Mouse (Mus musculus): ENCODE results near the gene Lrmda. TPM values are rescaled to one million over a fixed set of nuclear protein-coding genes. Genes with fewer than 3 reads are reported as not detected.
A peak's percentile ranks its signal among the peaks of the same experiment; 100 is the strongest.

The Lrmda gene
- polyA plus RNA-seq, 1 experiment = not detected

GRCm38 (mm10) chr14:21993251-21994060 lies 26.1 kb upstream of the Lrmda start:
- peak; percentile 28 for DNase-seq (ENCODE audit: low read depth)
- TF ChIP-seq CTCF (IDR thresholded peaks at IDR 0.05; ENCODE audit: borderline replicate concordance, extremely low read depth, insufficient read depth, insufficient read length) (no peak), POLR2A (IDR thresholded peaks at IDR 0.05; ENCODE audit: borderline replicate concordance, extremely low read depth, insufficient read depth, insufficient read length, poor library complexity, severe bottlenecking) (no peak)

- no peak for TF ChIP-seq POLR2A (IDR thresholded peaks at IDR 0.05; ENCODE audit: borderline replicate concordance, extremely low read depth, insufficient read depth, insufficient read length, poor library complexity, severe bottlenecking)
- TF ChIP-seq CTCF (IDR thresholded peaks at IDR 0.05; ENCODE audit: borderline replicate concordance, extremely low read depth, insufficient read depth, insufficient read length) = no peak
- DNase-seq (ENCODE audit: low read depth) = peak; percentile 27
Observed at GRCm38 (mm10) chr14:21994061-21994990, 25.2 kb upstream of the Lrmda start.

GRCm38 (mm10) chr14:21995031-21995754 lies 24.3 kb upstream of the Lrmda start:
- peak; percentile 78 for DNase-seq (ENCODE audit: low read depth)

GRCm38 (mm10) chr14:21999588-21999987 lies 19.9 kb upstream of the Lrmda start:
- DNase-seq (ENCODE audit: low read depth) = no peak
- TF ChIP-seq CTCF (IDR thresholded peaks at IDR 0.05; ENCODE audit: borderline replicate concordance, extremely low read depth, insufficient read depth, insufficient read length) = no peak
- no peak for TF ChIP-seq POLR2A (IDR thresholded peaks at IDR 0.05; ENCODE audit: borderline replicate concordance, extremely low read depth, insufficient read depth, insufficient read length, poor library complexity, severe bottlenecking)

More at GRCm38 (mm10) chr14:21995031-21995754, 24.3 kb upstream of the Lrmda start:
- TF ChIP-seq CTCF (IDR thresholded peaks at IDR 0.05; ENCODE audit: borderline replicate concordance, extremely low read depth, insufficient read depth, insufficient read length) (no peak), POLR2A (IDR thresholded peaks at IDR 0.05; ENCODE audit: borderline replicate concordance, extremely low read depth, insufficient read depth, insufficient read length, poor library complexity, severe bottlenecking) (no peak)

GRCm38 (mm10) chr14:22003231-22003630 lies 16.3 kb upstream of the Lrmda start:
- TF ChIP-seq CTCF (IDR thresholded peaks at IDR 0.05; ENCODE audit: borderline replicate concordance, extremely low read depth, insufficient read depth, insufficient read length) = no peak
- TF ChIP-seq POLR2A (IDR thresholded peaks at IDR 0.05; ENCODE audit: borderline replicate concordance, extremely low read depth, insufficient read depth, insufficient read length, poor library complexity, severe bottlenecking) = no peak
- DNase-seq (ENCODE audit: low read depth) = no peak

GRCm38 (mm10) chr14:22003631-22004030 lies 15.9 kb upstream of the Lrmda start:
- no peak for TF ChIP-seq CTCF (IDR thresholded peaks at IDR 0.05; ENCODE audit: borderline replicate concordance, extremely low read depth, insufficient read depth, insufficient read length)
- TF ChIP-seq POLR2A (IDR thresholded peaks at IDR 0.05; ENCODE audit: borderline replicate concordance, extremely low read depth, insufficient read depth, insufficient read length, poor library complexity, severe bottlenecking) = no peak
- DNase-seq (ENCODE audit: low read depth) = no peak

- DNase-seq (ENCODE audit: low read depth) = peak; percentile 85
- no peak for TF ChIP-seq CTCF (IDR thresholded peaks at IDR 0.05; ENCODE audit: borderline replicate concordance, extremely low read depth, insufficient read depth, insufficient read length)
- TF ChIP-seq POLR2A (IDR thresholded peaks at IDR 0.05; ENCODE audit: borderline replicate concordance, extremely low read depth, insufficient read depth, insufficient read length, poor library complexity, severe bottlenecking) = no peak
Observed at GRCm38 (mm10) chr14:22004943-22005342, 14.6 kb upstream of the Lrmda start.

- DNase-seq (ENCODE audit: low read depth) = no peak
- no peak for TF ChIP-seq CTCF (IDR thresholded peaks at IDR 0.05; ENCODE audit: borderline replicate concordance, extremely low read depth, insufficient read depth, insufficient read length)
- TF ChIP-seq POLR2A (IDR thresholded peaks at IDR 0.05; ENCODE audit: borderline replicate concordance, extremely low read depth, insufficient read depth, insufficient read length, poor library complexity, severe bottlenecking) = no peak
Observed at GRCm38 (mm10) chr14:22007006-22007405, 12.5 kb upstream of the Lrmda start.

- no peak for DNase-seq (ENCODE audit: low read depth)
- TF ChIP-seq CTCF (IDR thresholded peaks at IDR 0.05; ENCODE audit: borderline replicate concordance, extremely low read depth, insufficient read depth, insufficient read length) = no peak
- TF ChIP-seq POLR2A (IDR thresholded peaks at IDR 0.05; ENCODE audit: borderline replicate concordance, extremely low read depth, insufficient read depth, insufficient read length, poor library complexity, severe bottlenecking) = no peak
Observed at GRCm38 (mm10) chr14:22014315-22014714, 5.2 kb upstream of the Lrmda start.

- TF ChIP-seq CTCF (IDR thresholded peaks at IDR 0.05; ENCODE audit: borderline replicate concordance, extremely low read depth, insufficient read depth, insufficient read length) (no peak), POLR2A (IDR thresholded peaks at IDR 0.05; ENCODE audit: borderline replicate concordance, extremely low read depth, insufficient read depth, insufficient read length, poor library complexity, severe bottlenecking) (no peak)
- DNase-seq (ENCODE audit: low read depth) = no peak
Observed at GRCm38 (mm10) chr14:22014781-22015180, 4.7 kb upstream of the Lrmda start.

GRCm38 (mm10) chr14:22017011-22017410 lies 2.5 kb upstream of the Lrmda start:
- no peak for DNase-seq (ENCODE audit: low read depth)
- no peak for TF ChIP-seq CTCF (IDR thresholded peaks at IDR 0.05; ENCODE audit: borderline replicate concordance, extremely low read depth, insufficient read depth, insufficient read length)
- TF ChIP-seq POLR2A (IDR thresholded peaks at IDR 0.05; ENCODE audit: borderline replicate concordance, extremely low read depth, insufficient read depth, insufficient read length, poor library complexity, severe bottlenecking) = no peak
